Mouse (Mus musculus): ENCODE results near the gene Srxn1. TPM values are rescaled to one million over a fixed set of nuclear protein-coding genes. Genes with fewer than 3 reads are reported as not detected.
A peak's percentile ranks its signal among the peaks of the same experiment; 100 is the strongest.

Gene Srxn1
- total RNA-seq, 2 experiments from 2014 or later, result 38.1 to 38.8 TPM

DNA sequence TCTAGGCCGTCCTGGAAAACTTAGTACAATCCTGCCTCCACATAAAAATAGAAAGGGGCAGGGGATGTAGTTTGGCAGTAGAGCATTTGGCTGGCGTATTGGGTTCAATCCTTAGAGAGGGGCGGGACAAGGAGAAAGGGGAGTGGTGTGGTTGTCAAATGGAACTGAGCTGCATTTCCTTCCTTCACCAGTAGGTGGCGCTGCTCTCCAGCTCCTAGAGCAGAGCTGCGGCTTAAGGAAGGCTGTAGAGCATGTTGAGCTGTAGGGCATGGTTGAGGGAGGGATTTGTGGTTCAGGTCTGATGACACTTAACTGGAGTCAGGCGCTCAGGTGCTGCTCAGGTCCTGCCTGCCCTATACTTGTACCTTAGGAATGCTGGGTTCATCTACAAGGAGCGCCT, 6.6 kb downstream of the Srxn1 start:
- DNase-seq (ENCODE audit: extremely low spot score in 1 of 2, low spot score in 2 of 2), result peak; percentile 86 to 90
- intact Hi-C loops (cut with DNase I), result loop anchor here (2.0 kb wide), 1 partner anchor 85 kb away; no protein-coding TSS in a partner anchor

DNA sequence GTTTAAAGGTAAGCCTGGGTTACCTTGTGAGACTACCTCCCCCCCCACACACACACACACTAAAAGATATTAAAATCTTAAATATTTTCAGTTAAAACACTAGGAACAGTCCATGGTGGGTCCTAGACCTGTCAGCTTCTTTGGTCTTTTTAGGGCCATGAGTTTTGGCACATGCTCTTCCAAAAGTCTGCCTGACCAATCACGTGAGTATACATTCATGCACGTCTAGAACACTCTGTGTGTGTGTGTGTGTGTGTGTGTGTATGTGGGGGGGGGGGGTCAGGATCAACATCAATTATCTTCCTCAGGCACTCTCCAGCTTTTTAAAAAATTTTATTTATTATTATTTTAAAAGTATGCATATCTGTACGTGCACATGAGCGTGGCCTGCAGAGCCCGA, 7.2 kb downstream of the Srxn1 start:
- intact Hi-C loops (cut with DNase I), result loop anchor here (2.0 kb wide), 1 partner anchor 84 kb away; no protein-coding TSS in a partner anchor
- no peak for DNase-seq (ENCODE audit: extremely low spot score in 1 of 2, low spot score in 2 of 2)

DNA sequence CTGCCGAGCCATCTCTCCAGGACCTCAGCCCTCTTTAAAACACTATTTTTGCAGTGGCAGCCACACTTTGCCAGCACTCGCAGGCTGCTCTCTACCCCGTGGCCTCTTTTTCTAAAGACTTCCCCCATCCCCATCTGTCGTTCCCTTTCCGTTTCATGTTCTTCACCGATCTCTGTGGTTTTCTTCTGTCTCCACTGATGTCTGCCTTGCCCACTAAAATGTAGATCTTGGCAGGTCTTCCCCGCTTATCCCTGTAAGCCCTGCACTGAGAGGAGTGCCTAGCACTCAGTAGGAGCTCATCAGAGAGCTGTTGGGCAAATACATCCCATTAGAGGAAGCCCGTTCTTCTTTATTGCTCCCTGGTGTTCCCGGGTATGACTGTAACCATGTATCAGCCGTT, 7.7 kb downstream of the Srxn1 start:
- intact Hi-C loops (cut with DNase I), result loop anchor here (2.0 kb wide), 1 partner anchor 84 kb away; no protein-coding TSS in a partner anchor

DNA sequence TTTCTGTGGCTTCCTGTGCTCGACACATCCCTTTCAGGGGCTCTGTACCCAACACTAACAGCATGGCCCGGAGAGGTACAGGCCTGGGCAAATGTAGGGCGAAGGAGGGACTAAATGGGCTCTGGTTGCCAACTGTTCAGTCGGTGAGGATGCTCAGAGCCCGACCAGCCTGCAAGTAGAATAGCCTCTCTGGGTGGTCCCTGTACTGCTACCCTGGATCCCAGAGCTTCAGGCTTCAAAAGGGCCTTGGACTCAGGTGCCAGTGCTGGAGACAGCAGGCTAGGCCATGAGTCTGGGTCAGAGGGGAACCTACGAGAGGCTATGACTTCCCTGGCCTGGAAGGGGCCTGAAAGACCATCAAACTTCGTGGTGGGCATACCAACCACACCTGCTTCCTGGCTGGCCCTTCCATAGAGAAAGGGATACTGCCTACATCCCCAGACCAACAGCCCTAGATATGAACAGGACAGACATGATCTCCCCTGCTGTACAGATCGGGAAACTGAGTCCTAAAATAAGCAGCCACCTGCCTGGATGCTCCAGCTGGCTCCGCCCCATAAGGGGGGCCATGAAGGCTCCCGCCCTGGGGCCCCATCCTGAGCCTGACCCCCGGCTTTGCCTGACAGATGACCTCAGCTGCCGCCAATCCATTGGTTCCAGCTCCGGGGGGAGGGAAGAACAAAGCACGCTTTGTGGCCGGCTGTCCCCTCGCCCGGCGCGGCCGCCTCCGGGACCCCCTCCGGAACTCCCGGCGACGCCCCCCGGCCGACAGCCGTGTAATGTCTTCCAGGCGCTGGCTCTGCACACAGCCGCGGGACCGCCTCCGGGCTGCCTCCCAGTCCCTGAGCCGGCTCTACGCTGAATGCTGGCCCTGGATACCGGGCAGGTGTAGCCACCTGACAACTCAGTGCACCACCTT, 9.0 kb downstream of the Srxn1 start:
- intact Hi-C loops (cut with DNase I), result no loop called here
- DNase-seq (ENCODE audit: extremely low spot score in 1 of 2, low spot score in 2 of 2), result peak in 1 of 2 experiments; percentile 61

More for the DNA sequence above, 7.7 kb downstream of the Srxn1 start:
- DNase-seq (ENCODE audit: extremely low spot score in 1 of 2, low spot score in 2 of 2), result no peak

DNA sequence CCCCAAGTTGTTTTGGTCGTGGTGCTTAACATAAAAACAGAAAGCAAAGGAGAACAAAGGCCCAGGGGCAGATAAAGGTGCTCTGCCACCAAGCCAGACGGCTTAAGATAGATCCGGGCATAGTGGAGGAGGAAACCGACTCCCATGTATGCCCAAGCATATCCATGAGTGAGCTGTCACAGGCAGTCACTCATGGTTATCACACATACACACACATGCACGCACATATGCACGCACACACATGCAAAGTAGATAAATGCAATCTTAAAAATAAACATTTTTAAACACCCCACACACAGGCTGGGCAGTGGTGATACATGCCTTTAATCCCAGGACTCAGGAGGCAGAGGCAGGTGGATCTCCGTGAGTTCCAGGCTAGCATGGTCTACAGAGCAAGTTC, 12.4 kb downstream of the Srxn1 start:
- no peak for DNase-seq (ENCODE audit: extremely low spot score in 1 of 2, low spot score in 2 of 2)
- intact Hi-C loops (cut with DNase I), result no loop called here

DNA sequence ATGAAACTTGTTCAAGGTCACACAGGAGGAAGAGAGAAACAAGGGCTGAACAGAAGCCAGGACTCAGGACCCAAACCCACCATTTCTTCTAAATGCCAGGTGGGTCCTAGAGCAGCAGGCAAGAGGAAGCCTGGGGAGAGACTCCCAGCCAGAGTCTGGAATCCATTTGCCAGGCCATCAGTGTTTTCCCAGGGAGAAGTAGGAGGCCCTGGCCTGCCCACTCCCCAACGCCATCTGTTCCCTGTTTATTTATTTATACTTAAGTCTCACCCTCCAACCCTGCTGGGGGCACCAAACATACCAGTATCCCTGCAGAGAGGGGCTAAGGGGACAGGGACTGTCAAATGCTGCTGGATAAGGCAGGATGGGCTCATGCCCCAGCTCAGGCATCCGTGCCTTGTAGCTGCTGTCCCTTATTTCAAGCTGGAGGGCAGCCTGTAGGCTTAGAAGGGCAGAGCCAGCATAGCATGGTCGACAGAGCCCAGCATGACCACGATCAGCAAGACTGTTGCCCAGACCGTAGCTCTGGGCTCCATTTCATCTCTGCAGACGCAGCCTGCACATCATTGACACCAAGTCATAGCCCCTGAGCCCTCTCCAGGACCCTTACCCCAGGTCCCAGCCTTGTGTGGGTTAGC, 14.0 kb downstream of the Srxn1 start:
- intact Hi-C loops (cut with DNase I), result no loop called here
- DNase-seq (ENCODE audit: extremely low spot score in 1 of 2, low spot score in 2 of 2), result no peak

DNA sequence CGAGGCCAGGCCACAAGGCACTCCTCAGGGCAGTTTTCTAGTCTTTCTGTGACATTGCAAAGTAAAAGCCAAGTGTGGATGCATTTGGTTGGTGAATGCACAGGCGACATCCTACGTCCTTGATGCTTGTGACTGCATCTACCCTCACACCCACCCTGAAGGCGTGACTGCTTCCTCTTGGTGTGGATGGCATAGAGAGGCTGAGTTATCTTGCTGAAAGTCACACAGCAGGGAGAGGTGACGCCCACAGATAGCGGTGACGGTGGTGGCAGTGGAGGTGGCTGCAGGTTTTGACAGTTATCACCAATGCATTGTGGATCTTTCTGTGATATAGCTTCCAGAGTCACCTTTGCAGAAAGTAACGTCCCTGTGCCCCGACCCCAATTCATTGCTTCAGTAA, 17.6 kb downstream of the Srxn1 start:
- intact Hi-C loops (cut with DNase I), result no loop called here
- no peak for DNase-seq (ENCODE audit: extremely low spot score in 1 of 2, low spot score in 2 of 2)

DNA sequence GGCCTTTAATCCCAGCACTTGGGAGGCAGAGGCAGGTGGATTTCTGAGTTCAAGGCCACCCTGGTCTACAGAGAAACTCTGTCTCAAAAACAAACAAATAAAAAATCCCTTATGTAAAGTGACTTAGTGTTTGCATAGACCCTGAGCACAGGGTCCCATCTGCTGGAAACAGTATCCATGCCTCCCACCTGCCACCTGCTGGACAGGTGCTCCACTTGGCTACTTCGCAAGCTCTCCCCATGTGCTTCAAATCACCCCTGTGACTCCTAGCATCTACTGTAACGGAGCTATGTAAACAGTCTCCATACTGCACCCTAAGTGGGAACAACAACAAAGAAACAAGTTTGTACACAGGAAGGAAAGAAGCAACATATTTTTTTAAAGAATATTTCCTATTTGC, 23.3 kb downstream of the Srxn1 start:
- DNase-seq (ENCODE audit: extremely low spot score in 1 of 2, low spot score in 2 of 2), result no peak
- intact Hi-C loops (cut with DNase I), result no loop called here

DNA sequence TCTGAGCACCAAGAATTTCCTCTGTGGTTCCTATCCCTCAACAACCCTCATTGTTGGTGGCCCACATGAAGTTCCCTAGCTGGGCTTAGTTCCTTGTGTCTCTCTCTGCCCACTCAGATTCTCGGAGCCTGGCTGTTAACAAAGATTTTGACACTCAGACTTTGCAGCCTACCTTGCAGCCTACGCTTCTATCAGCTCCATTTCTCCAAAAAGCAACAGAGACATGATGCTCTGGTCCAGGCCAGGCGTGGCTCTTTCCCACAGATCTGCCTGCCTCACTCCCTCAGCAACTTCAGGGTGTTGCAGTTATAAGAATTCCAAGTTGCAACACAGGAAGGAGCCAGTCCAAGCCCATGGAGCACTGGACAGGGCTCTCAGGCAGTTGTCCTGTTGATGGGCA, 24.5 kb downstream of the Srxn1 start:
- intact Hi-C loops (cut with DNase I), result no loop called here
- no peak for DNase-seq (ENCODE audit: extremely low spot score in 1 of 2, low spot score in 2 of 2)

DNA sequence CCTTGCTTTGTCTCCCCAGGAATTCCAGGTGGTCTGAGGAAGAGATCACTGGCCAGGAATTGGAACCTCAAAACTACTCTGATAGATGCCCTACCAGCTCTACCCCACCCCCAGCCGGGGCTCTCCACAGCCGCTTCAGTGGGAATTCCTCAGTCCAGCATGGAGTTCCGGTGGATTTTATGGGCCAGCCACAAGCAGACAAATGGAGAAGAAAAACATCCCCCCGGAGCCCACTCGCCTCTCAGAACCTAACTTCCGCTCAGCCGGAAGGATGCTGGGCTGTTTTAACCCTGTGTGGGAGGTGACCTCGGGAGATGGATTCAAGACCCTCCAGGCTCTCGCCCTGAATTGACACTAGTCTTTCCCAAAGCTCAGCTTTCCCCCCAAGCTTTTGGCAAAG, 26.7 kb downstream of the Srxn1 start:
- intact Hi-C loops (cut with DNase I), result no loop called here
- DNase-seq (ENCODE audit: extremely low spot score in 1 of 2, low spot score in 2 of 2), result no peak

DNA sequence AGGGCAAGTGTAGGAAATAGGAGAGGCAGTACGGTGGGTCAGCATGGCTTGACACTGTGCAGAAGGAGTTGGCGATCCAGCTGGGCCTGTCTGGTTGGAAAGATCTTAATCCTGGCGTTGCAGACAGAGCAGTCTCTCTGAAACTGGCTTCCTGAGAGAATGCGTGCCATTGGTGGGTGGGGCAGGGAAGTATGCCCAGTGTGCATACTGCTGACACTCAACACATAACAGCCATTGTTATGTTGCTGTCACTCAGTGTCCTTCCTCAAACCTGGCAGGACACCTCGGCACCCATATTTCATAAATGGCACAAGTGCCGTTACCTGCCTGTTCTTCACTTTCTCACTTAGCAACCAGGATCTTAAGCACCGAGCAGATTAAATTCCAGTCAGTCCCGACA, 27.4 kb downstream of the Srxn1 start:
- DNase-seq (ENCODE audit: extremely low spot score in 1 of 2, low spot score in 2 of 2), result no peak
- intact Hi-C loops (cut with DNase I), result no loop called here

DNA sequence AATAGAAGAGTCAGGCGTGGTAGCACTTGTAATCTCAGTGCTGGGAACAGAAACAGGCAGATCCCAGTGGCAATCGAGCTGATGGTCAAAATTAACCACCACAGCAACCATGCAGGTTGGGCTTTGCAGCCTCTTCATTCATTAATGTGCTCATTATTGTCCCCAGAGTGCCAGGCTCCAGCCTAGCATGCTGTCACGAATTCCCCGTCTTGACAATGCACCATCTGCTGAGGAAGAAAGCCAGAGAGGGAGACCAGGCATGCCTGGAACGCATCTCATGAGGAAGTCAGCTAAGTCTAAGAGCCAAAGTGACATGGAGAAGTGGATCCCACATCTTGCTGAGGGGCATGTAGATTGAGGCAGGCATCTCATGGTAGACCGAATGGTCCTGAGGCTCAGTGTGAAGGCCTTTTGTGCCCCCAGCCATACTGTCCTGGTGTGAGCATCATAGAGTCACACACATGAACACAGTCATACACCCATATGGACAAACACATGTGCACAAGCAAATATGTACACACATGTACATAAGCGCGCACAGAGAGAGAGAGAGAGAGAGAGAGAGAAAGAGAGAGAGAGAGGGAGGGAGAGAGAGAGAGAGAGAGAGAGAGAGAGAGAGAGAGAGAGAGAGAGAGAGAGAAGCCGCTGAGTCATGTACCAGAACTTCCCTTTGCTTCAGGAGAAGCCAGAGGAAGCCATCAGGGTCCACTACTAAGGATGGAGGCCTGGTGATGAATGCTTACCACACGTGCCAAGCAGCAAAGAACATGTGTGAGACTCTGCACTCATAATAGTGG, 34.1 kb downstream of the Srxn1 start:
- peak in 1 of 2 experiments; percentile 19 for DNase-seq (ENCODE audit: extremely low spot score in 1 of 2, low spot score in 2 of 2)
- intact Hi-C loops (cut with DNase I), result no loop called here

DNA sequence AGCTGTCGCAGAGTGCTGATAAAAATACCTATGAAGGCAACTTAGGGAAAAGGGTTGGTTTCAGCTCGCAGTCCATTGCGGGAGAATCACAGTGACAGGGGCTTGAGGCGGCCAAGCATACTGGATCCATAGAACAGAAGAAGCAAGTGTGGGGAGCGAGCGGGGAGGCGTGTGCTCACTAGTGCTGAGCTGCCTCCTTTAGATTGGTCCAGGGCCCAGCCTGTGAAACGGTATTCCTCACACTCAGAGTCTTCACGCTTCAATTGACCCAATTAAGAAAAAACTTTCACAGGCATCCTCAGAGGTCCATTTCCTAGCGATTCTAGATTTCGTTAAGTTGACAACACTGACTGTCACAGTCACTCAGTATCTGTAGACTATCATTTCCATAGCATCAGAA, 35.6 kb downstream of the Srxn1 start:
- intact Hi-C loops (cut with DNase I), result no loop called here
- DNase-seq (ENCODE audit: extremely low spot score in 1 of 2, low spot score in 2 of 2), result no peak

DNA sequence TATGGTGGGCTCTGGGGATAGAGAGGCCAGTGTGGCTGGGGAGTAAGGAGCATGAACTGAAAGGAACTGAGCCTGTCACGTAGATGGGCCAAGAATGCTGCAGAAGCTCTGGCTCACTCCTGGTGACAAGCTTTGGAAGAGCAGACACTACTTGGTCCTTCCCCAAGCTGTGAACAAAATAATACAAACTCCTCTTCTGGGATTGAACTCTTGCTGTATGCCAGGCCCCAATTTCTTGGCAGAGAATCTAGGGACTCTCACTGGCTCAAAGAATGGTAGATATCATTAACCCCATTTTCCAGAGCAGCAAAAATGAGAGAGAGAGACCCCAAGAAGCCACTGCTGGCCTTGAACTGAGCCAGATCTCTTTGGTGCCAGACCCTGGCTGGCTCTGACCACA, 36.2 kb downstream of the Srxn1 start:
- intact Hi-C loops (cut with DNase I), result no loop called here
- no peak for DNase-seq (ENCODE audit: extremely low spot score in 1 of 2, low spot score in 2 of 2)

DNA sequence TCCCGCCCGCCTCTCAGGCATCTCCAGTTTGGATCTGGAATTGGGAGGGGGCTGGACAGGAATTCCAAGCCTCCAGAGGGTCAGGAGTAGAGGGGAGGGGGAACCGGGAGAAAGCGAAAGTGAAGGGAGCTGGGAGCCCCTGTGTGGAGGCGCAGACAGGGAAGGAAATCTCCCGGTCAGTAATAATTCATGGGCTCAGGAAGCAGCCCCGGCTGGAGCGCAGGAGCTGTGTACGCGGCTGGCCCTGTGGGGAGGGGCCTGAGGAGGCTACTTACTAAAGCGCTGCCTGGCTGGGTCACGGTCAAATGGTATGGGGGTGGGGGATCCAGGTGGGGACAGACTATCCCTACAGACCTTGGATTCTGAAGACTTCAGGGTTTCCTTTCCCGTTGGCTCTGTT, 36.7 kb downstream of the Srxn1 start:
- intact Hi-C loops (cut with DNase I), result no loop called here
- DNase-seq (ENCODE audit: extremely low spot score in 1 of 2, low spot score in 2 of 2), result peak in 1 of 2 experiments; percentile 52

DNA sequence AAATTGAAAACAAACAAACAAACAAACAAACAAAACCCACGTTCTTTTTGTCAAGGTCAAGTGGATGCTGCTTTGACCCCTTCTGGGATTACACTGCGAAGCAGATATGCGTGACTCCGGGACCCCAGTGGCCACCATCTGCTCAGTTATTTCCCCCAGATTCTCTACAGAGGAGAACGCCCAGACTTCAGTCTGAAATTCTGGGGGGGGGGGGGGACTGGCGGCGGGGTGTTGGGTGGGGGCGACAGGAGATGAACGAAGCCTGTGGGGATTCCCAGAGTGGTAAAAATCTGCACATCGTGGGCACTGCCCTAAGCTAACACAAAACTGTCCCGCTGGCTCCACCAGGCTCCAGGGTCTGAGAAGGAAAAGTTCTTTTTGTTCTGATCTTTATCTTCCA, 37.3 kb downstream of the Srxn1 start:
- intact Hi-C loops (cut with DNase I), result no loop called here
- peak in 1 of 2 experiments; percentile 18 for DNase-seq (ENCODE audit: extremely low spot score in 1 of 2, low spot score in 2 of 2)

DNA sequence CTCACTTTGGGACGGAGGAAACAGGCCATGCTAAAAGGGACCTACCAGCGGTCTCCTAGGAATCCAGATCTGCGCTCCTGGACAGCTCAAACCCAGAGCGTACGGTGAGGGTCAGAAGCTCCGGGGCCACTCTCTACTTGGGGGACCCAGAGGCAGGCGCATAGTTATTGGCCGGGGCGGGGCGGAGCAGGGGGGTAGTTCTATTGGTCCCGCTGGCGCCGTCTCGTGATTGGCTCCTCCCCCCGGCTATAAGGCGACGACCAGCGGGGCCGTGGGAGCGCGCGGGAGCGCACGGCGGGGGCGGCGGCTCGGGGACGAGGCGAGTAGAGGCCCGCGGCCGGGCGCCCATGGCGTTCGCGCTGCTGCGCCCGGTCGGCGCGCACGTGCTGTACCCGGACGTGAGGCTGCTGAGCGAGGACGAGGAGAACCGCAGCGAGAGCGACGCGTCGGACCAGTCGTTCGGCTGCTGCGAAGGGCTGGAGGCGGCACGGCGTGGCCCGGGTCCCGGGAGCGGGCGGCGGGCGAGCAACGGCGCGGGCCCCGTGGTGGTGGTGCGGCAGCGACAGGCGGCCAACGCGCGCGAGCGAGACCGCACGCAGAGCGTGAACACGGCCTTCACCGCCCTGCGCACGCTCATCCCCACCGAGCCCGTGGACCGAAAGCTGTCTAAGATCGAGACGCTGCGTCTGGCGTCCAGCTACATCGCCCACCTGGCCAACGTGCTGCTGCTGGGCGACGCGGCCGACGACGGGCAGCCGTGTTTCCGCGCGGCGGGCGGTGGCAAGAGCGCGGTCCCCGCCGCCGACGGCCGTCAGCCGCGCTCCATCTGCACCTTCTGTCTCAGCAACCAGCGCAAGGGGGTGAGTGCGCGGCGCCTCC, 38.2 kb downstream of the Srxn1 start, which contains the start of gene Tcf15:
Gene Tcf15, plus strand, starts transcription at position 283 of the 879 bp plus-strand sequence.
- DNase-seq (ENCODE audit: extremely low spot score in 1 of 2, low spot score in 2 of 2), result peak in 1 of 2 experiments; percentile 70
- intact Hi-C loops (cut with DNase I), result no loop called here

DNA sequence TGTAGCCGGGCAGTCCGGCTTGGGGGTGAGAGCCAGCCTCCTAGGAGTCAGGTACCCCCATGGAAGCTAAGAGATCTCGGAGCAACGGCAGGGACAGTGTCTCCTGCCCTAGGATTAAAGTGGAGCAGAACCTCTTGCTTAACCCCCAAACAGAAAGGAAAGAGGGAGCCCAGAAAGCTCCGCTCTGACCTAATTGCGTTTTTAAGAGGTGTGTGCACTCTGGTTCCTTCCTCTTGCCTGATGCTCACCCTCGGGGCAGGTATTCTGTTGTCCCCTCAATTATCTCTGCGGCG, 38.8 kb downstream of the Srxn1 start:
- DNase-seq (ENCODE audit: extremely low spot score in 1 of 2, low spot score in 2 of 2), result no peak
- intact Hi-C loops (cut with DNase I), result no loop called here
